Mouse (Mus musculus): Measurements from ENCODE around the gene Fhad1.
A peak's percentile ranks its signal among the peaks of the same experiment; 100 is the strongest.

The Fhad1 gene

GRCm38 (mm10) chr4:141977346-141977745, 37.5 kb downstream of the Fhad1 start:
- DNase-seq (ENCODE audit: low spot score in 2 of 2) = no peak

GRCm38 (mm10) chr4:141976163-141976562, 38.7 kb downstream of the Fhad1 start:
- DNase-seq (ENCODE audit: low spot score in 2 of 2) = peak; percentile 60 to 71

GRCm38 (mm10) chr4:141964575-141964974, 50.3 kb downstream of the Fhad1 start:
- DNase-seq (ENCODE audit: low spot score in 2 of 2) = peak; percentile 75 to 80

- DNase-seq (ENCODE audit: low spot score in 2 of 2) = no peak
These were observed 51.0 kb downstream of the Fhad1 start for GRCm38 (mm10) chr4:141963907-141964306.

GRCm38 (mm10) chr4:141962811-141963685, 51.8 kb downstream of the Fhad1 start:
- DNase-seq (ENCODE audit: low spot score in 2 of 2) = peak; percentile 42 to 57

- no peak for DNase-seq (ENCODE audit: low spot score in 2 of 2)
These were observed 54.8 kb downstream of the Fhad1 start for GRCm38 (mm10) chr4:141960037-141960436.

GRCm38 (mm10) chr4:141959615-141960014, 55.3 kb downstream of the Fhad1 start:
- no peak for DNase-seq (ENCODE audit: low spot score in 2 of 2)

- peak in 1 of 2 experiments; percentile 36 for DNase-seq (ENCODE audit: low spot score in 2 of 2)
These were observed 56.1 kb downstream of the Fhad1 start for GRCm38 (mm10) chr4:141958614-141959375.

- peak; percentile 84 to 86 for DNase-seq (ENCODE audit: low spot score in 2 of 2)
These were observed 56.7 kb downstream of the Fhad1 start for GRCm38 (mm10) chr4:141958188-141958587.

- no peak for DNase-seq (ENCODE audit: low spot score in 2 of 2)
These were observed 57.1 kb downstream of the Fhad1 start for GRCm38 (mm10) chr4:141957740-141958139.

- no peak for DNase-seq (ENCODE audit: low spot score in 2 of 2)
These were observed 58.0 kb downstream of the Fhad1 start for GRCm38 (mm10) chr4:141956931-141957330.

GRCm38 (mm10) chr4:141954770-141955720, 59.8 kb downstream of the Fhad1 start:
- no peak for DNase-seq (ENCODE audit: low spot score in 2 of 2)

GRCm38 (mm10) chr4:141953859-141954258, 61.0 kb downstream of the Fhad1 start:
- DNase-seq (ENCODE audit: low spot score in 2 of 2) = no peak

GRCm38 (mm10) chr4:141953291-141953690, 61.6 kb downstream of the Fhad1 start:
- DNase-seq (ENCODE audit: low spot score in 2 of 2) = no peak

- DNase-seq (ENCODE audit: low spot score in 2 of 2) = no peak
These were observed 62.1 kb downstream of the Fhad1 start for GRCm38 (mm10) chr4:141952824-141953223.

- peak; percentile 68 to 72 for DNase-seq (ENCODE audit: low spot score in 2 of 2)
These were observed 62.8 kb downstream of the Fhad1 start for GRCm38 (mm10) chr4:141952114-141952513.

- no peak for DNase-seq (ENCODE audit: low spot score in 2 of 2)
These were observed 65.4 kb downstream of the Fhad1 start for GRCm38 (mm10) chr4:141949436-141949835.

GRCm38 (mm10) chr4:141948822-141949221, 66.1 kb downstream of the Fhad1 start:
- DNase-seq (ENCODE audit: low spot score in 2 of 2) = no peak

- no peak for DNase-seq (ENCODE audit: low spot score in 2 of 2)
These were observed 72.5 kb downstream of the Fhad1 start for GRCm38 (mm10) chr4:141942403-141942802.

GRCm38 (mm10) chr4:141941289-141941688, 73.6 kb downstream of the Fhad1 start:
- no peak for DNase-seq (ENCODE audit: low spot score in 2 of 2)

- no peak for DNase-seq (ENCODE audit: low spot score in 2 of 2)
These were observed 76.3 kb downstream of the Fhad1 start for GRCm38 (mm10) chr4:141938535-141938934.

All from right cerebral cortex, adult 2 months (tissue).